Mouse (Mus musculus): ENCODE results near the gene Pik3r6. TPM values are rescaled to one million over a fixed set of nuclear protein-coding genes. Genes with fewer than 3 reads are reported as not detected.

Pik3r6 gene
- 5.4 and 7.0 TPM in 2 replicates for polyA plus RNA-seq (2012; rRNA removed)

DNA sequence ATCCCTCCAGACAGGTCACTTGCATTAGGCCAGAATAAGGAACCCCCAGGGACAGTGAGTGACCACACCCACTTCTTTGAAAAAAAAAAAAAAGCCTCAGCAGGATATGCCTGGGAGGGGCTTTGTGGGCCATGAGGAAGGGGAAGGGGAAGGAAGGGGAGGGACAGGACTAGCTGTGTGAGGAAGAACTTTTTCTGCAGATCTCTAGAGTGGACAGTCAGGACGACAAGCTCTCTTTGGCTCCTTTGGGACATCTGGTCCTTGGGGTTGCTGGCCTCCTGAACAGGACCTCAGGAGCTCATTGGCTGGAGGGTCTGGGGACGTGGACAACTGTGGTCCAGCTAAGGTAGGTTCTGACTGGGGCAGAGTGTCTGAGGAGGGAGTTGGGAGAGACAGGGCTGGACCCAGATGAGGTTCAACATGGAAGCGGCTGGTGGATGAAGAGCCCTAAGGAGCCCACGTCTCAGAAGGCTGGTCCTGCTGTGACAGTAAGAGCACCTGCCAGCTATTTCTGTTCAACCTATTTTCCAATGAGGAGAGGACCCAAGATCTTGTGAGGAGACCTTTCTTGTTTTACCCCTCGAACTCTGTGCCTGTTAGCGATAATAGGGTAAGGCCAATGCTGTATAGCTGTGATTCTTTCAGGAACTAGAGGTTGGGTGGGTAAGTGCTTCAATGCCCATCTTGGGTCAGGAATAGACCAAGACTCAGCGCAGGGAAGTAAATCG, at the start of gene Pik3r6:
Gene Pik3r6 (plus strand): TSS at position 118 of the 728 bp plus-strand sequence.
- DNase-seq (ENCODE audit: low read depth) = no peak

DNA sequence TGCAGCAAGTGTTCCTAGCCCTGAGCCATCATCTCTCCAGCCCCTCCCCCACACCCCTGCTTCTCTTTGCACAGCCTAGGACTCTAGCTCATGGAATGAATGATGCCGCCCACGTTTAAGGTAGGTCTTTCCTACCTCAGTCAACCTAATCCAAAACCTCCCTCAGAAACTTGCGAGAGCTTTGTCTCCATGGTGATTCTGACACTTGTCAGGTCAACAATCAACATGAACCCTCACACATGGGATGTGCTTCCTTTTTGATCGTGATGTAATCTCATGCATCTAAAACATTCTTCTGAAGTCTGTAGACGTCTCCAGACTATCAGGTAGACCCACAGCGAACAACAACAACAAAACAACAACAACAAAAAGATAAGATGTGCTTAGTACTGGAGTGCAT, 49.5 kb upstream of the Pik3r6 start:
- DNase-seq (ENCODE audit: low read depth) = no peak

DNA sequence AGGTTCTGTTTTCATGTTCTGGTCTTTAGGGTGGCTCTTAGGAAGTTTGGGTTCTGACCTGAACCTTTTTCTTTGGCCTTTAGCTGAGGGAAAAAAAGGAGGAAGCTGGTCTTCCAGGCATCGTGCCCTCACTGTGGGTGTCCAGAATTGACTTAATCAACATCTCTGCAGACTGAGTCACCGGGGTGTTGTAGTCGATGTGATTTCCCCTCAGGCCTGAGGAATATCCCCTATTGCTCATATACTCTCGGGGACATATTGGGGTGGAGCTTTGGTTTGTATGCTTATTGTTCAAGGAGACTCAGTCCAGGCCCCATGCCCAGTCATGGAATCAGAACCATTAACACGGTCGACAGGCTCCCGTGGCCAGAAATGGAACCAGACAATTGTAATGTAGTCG, 44.7 kb upstream of the Pik3r6 start:
- DNase-seq (ENCODE audit: low read depth) = peak; percentile 41

DNA sequence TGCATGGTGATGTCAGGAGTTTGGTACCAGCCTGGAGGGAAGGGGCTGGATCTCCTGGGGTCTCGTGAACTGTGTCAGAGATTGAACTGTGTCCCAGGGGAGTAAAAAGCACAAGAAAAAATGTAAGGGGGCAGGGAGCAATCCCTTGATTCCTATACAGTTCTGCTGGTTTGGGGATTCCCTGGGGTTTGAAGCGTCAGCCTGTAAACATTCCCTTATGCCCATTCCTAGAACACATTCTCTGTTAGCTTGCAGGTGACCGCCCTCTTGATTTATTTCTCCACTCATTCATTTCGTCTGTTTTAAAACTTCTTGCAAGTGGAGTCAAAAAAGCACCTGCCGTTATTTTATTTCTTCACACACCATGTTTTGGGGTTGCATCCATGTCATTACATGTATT, 43.8 kb upstream of the Pik3r6 start:
- no peak for DNase-seq (ENCODE audit: low read depth)

DNA sequence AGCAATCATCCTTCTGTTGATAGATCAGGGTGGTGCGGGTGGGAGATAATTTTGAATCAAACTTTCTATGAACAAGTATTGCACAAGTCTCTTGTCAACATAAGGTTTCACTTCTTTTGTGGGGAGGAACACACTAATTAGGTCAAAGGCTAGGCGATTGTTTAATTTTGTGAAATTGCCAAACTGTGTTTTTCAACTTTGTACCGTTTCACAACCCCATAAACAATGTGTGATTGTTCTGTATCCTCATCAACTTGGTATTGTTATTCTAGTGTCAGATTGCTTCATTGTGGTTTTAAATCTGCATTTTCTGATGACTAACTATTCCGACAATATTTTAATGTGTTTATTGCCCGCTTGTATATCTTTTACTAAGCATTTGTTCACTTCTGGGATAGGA, 43.3 kb upstream of the Pik3r6 start:
- peak; percentile 64 for DNase-seq (ENCODE audit: low read depth)

DNA sequence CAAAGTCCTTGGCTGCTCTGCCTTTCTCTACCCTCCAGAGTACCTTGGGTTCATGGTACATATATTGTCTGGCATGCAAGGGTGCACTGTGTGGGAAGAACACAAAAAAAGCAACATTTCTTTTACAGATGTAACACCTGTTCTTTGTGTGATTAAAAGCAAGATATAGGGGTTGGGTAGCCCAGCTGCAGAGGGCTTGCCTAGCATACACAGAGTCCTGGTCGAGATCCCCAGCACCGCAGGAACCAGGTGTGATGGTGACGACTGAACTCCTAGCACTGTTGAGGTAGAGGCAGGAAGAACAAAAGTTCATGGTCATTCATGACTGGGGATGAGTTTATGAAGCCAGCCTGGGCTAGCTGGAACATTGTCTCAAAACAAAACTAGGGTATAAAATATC, 40.1 kb upstream of the Pik3r6 start:
- DNase-seq (ENCODE audit: low read depth) = no peak

DNA sequence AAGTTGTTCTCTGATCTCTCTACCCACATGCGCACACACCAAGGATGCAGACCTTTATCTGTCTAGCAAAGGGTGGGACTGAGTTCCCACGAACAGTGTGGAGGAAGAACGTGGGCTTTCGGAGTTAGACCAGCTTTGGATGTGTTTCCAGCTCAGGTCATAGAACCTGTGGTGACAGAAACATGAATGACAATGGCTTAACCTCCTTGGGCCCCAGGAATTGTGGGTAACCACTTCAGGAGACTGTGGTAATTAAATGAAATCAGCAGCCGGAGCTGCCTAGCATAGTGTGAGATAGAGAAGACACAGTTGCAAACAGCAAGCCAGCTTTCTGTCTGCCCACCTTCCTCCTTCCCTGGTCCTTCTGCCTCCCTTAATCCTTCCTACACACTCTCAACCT, 38.6 kb upstream of the Pik3r6 start:
- DNase-seq (ENCODE audit: low read depth) = no peak

DNA sequence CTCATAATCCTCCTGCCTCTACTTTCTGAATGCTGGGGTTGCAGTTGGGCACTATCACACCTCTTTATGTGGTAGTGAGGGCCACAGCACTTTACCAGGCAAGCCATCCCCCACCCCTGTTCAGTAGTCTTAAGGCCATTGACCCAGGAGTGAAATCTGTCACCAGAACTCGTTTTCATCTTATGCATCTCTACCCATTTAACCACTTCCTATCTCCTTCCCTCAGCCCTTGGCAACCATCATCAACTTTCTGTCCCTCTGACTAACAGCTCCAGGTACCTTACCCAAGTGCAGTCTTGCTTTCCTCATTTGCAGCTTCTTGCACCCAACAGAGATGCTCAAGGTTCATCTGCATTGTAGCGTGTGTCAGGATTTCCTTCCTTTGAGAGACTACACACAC, 37.7 kb upstream of the Pik3r6 start:
- DNase-seq (ENCODE audit: low read depth) = no peak

DNA sequence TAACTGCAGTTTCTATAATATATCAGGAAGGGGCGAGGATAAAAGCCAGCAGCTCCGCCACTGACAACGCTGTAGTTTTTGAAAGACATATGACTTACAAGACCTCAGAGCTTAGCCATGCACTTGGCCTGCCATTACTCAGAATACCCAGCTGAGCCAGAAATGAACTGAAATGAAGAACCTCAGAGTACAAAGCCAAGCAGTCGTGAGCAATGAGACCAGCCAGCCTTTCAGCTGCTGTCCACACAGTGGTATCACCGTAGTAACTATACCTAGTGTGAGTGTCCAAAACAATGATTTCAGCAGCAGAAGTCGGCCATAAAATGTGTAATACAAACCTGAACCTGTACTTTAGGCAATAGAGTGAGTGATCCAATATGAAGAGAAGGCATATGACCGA, 35.4 kb upstream of the Pik3r6 start:
- no peak for DNase-seq (ENCODE audit: low read depth)

DNA sequence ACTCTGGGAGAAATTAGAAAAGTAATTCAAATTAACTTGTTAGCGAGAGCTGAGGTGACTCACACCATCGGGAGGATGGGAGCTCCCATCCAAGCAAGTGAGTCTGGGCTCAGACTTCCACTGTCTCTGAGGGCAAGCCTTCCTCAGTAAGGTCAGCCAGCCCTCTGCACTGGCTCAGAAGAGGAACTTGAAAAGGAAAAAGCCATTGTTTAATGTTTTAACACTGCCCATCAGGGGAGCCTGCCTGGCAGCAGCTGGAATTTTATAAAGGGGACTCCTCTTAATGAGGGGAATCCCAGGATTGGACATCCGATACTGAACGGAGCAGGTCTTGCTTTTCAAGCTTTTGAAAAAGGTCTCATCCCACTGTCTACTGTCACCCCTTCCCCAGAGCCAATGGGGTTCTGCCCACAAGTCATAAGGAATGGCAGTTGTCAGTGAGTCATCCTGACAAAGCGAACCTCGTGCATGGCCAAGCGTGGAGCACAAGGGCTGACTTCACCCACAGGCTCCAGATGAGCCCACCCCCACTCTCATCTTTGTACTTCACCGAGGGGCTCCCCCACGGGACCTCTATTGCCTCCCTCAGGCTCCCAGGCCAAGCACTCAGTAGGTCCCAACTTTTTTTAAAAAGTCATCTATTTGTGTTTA, 34.7 kb upstream of the Pik3r6 start:
- no peak for DNase-seq (ENCODE audit: low read depth)

DNA sequence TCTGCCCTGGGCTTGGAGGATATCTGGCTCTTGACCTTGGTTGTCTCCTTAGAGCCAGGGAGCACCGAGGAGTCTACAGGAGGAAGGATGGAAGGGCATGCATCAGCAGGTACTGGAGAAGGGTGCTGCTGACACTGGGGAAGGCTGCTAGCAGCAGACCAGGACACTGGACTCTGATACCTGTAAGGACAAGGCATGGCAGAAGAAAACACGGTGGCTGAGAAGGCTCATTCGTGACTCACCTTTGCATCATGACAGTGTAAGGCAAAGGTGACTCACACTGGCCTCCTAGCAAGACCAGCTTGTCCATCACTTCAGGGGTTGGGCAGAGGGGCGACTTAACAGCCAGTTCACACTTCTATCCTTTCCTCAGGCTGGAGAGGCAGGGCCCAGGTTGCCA, 33.9 kb upstream of the Pik3r6 start:
- no peak for DNase-seq (ENCODE audit: low read depth)

DNA sequence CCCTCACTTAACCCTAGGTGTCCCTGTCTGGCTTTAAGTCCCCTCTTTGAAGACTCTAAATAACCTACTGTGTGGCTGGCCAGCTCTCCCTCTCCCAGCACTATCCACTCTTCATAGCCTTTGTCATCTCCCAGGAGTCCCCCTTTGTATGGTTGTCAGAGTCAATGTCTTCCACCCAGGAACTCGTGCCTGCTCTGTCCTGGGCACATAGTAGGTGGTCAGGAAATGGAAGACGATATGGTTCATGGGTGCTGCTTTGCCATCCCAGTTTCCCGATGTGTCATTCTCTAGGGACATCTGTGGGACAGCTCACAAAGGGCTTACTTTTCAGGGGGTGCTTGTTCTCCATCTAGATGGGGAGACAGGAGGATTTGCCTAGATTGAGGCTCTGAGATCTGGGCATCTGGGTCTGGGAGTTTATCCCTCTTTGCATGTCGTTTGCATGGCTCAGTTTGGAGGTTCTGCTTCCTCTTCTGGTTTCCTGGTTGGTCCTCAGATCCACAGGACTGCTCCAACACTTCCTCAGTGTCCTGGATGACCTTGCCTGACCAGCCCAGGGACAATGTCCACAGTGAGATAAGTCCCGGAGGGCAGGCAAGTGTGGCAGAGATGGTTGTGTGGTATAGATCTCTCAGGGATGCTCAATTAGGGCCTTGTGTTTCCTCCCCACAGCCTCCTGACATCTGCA, 30.5 kb upstream of the Pik3r6 start:
- no peak for DNase-seq (ENCODE audit: low read depth)

DNA sequence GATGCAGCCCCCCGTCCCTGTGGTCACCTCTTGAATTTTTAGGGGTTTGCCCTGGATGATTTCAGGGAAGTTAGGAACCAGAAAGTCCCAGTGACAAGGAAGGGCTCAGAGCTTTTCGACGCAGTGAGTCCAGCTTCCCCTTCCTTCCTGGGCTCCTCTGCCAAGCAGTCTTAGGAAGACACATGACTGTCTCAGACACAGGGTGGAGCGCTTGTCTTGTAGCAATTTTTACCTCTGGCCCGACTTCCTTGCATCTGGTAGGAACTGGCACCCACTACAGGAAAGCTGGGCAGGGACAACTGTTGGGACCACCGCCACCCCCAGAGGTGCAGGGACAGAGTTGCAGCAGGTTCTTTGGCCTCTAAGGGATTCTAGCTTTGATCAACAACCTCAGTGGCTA, 28.2 kb upstream of the Pik3r6 start:
- no peak for DNase-seq (ENCODE audit: low read depth)

DNA sequence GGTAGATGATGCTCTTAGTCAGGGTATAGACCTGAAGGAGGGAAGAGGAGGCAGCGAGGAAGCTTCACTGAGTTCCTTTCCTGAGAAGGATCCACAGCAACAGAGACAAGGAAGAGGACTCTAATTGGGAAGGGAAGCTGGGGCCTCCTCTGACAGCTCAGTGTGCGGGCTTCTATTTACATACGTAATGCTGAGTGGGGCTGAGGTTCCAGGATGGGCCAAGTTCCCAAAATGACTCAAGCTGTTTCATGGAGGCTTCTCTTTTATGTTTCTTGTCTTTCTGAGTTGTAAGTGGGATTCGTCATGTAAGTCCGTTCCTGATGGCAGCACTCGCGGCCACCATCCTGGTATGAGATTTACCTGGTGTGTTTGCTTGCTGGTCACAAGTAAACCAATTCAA, 27.1 kb upstream of the Pik3r6 start:
- DNase-seq (ENCODE audit: low read depth) = no peak

DNA sequence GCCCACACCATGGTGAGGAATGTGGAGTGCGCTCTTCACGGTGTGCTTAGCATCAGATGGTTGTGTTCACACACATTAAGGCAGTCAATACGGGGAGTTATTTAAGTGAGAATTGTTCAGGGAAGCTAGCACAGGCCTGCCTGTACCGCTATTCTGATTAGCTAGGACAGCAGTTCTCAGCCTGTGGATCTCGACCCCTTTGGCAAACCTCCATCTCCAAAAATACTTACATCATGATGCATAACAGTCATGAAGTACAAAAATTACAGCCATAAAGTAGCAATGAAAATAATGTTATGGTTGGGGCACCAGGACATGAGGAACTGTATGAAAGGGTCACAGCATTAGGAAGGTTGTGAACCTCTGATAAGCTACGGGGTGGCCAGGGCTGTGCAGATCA, 25.2 kb upstream of the Pik3r6 start:
- no peak for DNase-seq (ENCODE audit: low read depth)

DNA sequence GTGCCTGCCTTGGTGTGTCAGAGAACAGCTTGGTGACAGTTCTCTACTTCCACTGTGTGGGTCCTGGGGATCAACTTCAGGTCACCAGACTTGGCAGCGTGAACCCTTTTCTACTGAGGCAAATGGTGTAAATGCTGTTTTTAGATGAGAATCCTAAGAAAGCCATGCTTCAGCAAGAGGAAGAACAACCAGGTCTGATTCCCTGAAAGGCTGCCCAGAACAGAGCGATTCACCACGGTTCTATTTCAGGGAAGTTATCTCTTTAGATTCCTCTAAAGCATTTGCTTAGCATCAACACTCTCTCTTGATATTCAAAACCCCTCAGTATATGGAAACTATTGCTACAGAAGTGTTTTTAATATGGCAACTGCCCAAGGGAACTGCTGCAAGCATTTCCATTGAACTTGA, 24.2 kb upstream of the Pik3r6 start:
- DNase-seq (ENCODE audit: low read depth) = no peak

DNA sequence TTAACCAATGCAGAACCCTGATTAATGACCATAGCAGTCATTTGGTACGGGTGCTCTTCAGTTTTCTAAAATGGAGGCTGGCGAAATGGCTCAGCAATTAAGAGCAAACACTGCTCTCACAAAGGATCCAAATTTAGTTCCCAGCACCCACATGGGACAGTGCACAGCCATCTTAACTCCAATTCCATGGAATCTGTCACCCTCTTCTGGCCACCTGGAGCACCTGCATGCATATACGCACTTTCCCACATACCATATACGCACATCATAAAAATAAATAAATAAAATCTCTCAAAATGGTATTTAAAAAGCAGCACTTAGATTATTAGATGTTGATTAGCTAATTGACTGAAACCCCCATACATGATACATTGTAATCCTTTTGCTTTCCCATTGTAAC, 22.2 kb upstream of the Pik3r6 start:
- DNase-seq (ENCODE audit: low read depth) = no peak

DNA sequence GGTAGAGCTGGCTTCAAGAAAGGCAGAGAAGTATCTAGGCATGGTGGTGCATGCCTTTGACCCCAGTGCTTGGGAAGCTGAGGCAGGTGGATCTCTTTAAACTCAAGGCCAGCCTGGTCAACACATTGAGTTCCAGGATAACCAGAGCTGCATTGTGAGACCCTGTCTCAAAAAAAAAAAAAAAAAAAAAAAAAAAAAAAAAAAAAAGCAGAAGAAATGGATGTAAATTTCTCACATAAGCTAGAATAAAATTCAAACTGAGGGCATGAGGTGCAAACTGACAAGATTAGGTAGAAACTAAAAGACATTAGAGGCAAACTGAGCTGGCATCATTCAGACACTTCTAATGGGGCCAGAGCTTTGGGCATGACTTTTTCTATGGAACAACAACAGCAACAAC, 20.8 kb upstream of the Pik3r6 start:
- no peak for DNase-seq (ENCODE audit: low read depth)

DNA sequence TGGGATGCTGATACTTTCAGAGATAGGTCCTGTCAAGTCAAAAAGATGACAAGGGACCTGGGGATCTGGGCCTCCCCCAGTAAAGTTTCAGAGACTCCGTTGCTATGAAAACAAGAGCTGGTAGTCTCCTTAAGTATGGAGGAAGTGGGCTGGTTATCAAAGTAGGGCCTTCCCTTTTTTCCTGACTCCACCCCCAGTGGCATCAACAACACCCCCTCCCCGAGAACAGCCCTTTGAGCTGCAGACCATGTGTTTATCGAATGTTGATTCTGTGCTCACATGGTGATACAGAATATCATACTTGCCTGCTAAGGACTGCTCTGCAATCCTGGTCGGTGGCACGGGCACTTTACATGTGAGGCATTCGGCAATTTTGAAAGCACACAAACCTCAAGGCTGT, 19.6 kb upstream of the Pik3r6 start:
- DNase-seq (ENCODE audit: low read depth) = no peak

DNA sequence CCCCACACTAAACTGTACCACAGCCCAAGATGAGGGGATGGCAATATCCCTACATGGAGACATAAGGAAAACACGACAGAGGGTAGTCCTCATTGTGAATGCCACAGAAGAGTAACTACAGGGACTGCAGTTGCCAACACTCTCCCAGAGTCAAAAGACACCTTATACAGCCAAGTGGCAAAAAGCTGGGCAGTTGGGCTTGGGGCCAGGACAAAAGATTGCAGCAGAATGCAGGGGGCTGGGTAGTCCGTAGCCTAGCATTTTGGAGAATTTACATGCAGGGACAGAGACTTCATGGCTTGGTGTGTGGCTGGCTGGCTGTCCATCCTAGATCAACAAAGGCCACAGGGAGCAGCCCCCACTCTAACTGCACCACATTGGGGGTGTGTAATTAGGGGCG, 18.4 kb upstream of the Pik3r6 start:
- DNase-seq (ENCODE audit: low read depth) = no peak

DNA sequence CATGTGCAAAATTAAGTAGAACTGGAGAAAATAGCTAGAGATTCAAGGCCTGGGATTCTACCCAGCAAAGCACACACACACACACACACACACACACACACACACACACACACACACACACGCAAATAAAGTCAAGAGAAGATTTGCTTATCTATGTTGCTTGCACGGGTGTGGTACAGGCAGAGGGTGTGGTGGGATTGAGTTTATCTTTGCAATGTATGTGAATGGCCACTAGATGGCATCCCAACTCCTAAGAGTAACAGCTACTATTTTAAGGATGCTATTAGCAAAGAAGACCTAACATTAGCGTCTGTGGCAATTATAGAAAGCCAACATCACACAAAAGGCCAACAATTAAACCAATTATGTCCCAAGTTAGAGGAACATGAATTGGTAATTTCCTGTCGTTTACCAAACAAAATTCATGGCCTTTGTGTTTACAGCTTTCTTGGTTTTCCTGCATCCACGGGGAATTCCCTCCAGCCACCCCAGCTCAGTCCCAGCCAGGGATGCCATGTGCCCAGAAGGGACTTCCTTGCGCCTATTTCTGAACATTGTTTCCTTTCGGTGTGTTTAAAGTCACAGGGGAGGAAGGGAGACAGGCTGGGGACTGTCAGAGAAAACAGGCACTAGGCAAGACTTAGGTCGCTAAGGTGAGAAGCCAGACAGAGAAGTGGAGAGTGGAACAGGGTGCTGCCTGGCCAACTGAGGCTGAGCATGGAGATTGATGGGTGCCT, 17.4 kb upstream of the Pik3r6 start:
- no peak for DNase-seq (ENCODE audit: low read depth)

DNA sequence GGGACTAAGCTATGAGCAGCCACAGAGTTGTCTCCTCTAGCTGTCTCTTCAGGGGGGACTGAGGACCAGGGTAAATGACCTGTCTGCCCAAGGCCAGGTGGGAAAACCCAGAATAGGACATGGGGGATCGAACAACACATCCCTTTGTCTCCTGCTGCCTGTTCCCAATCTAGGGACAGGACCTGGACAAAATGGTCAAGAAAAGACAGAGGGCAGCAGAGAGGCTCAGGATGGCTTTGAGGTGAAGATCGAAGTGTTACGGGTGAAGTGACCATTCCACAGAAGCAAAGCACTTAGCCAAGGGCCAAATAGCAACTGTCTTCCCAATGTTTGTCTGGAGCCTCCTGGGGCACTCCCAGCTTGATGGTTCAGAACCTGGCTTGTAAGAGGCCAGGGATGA, 16.7 kb upstream of the Pik3r6 start:
- DNase-seq (ENCODE audit: low read depth) = no peak

DNA sequence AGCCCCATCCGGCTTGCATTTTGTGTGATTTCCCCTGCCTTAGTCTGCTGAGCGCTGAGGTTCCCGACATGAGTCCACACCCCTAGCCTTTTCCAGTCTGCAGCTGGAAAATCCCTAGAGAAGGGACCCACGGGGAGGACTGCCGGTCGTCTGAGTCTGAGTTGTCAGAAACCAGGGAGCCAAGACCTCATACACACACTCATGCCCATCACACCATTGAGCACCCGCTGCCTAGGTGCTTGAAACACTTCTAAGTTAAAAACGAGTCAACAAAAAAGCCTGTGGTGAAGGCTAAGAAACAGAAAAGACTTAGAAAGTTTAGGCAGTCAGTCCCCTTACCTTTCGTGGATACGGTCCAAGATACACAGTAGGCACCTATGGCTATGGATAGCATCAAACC, 15.1 kb upstream of the Pik3r6 start:
- no peak for DNase-seq (ENCODE audit: low read depth)

Data from gonadal fat pad, adult 2 months (tissue).